ENCODE assay signal across 10 mouse cellular contexts in genomic region chr11:101896546-101897361, GRCm38 (mm10). TPM values are rescaled to one million over a fixed set of nuclear protein-coding genes. Genes with fewer than 3 reads are reported as not detected.
DNase-seq lines count a peak whose midpoint lies in the region; ATAC-seq lines count a peak whose summit lies in the region.
"Had no signal": no experiment of that assay in that cellular context is flagged by ENCODE, and none has a peak within 500 bp of the region (broad histone marks: within the 10 kb centered on the region; RNA-seq: fewer than 3 reads in every experiment).

No protein-coding gene starts in this region.

- H3K36me3 ChIP-seq in intestine, embryonic 15.5 days = no peaks in the 10 kb centered on the region
- H3K36me3 ChIP-seq in intestine, embryonic 16.5 days (ENCODE audit: control insufficient read depth, insufficient read depth, low read length) = no peaks in the 10 kb centered on the region
- no peaks in the 10 kb centered on the region for H3K36me3 ChIP-seq in heart, embryonic 16.5 days (ENCODE audit: control insufficient read depth, insufficient read depth)
- no peaks in the 10 kb centered on the region for H3K36me3 ChIP-seq in limb, embryonic 10.5 days
- H3K36me3 ChIP-seq in liver, embryonic 11.5 days (ENCODE audit: control insufficient read depth, insufficient read depth, low read length) = no peaks in the 10 kb centered on the region
- H3K36me3 ChIP-seq: limb, embryonic 13.5 days had no signal

- H3K27ac ChIP-seq in intestine, embryonic 15.5 days = no peak overlapping the region
- no peak overlapping the region for H3K27ac ChIP-seq in intestine, embryonic 16.5 days (ENCODE audit: low read length)
- H3K27ac ChIP-seq in heart, embryonic 16.5 days (ENCODE audit: low read length) = no peak overlapping the region
- H3K27ac ChIP-seq in limb, embryonic 10.5 days = peak overlapping the region; percentile 77
- no peak overlapping the region; the same call in 1 of the 2 replicates for H3K27ac ChIP-seq in liver, embryonic 11.5 days (ENCODE audit: low read depth, low read length)
- H3K27ac ChIP-seq: limb, embryonic 13.5 days had no signal

- DNase-seq in limb, embryonic 10.5 days (ENCODE audit: low spot score) = peak; percentile 66
- no peak for DNase-seq in liver, embryonic 11.5 days (ENCODE audit: low spot score)
- no peak for DNase-seq in right cerebral cortex, postnatal 4 days
- no peak for DNase-seq in gastrocnemius, postnatal 10 days
- DNase-seq: cerebellum, adult 11-12 months had no signal

- H3K9ac ChIP-seq in intestine, embryonic 15.5 days = no peak overlapping the region
- H3K9ac ChIP-seq in intestine, embryonic 16.5 days (ENCODE audit: low read depth, low read length) = no peak overlapping the region
- no peak overlapping the region for H3K9ac ChIP-seq in heart, embryonic 16.5 days (ENCODE audit: low read length)
- no peak overlapping the region for H3K9ac ChIP-seq in liver, embryonic 11.5 days (ENCODE audit: low read depth, low read length)

- no peak overlapping the region for H3K4me2 ChIP-seq in intestine, embryonic 15.5 days (replicated peaks)
- no peak overlapping the region for H3K4me2 ChIP-seq in intestine, embryonic 16.5 days (ENCODE audit: low read depth, low read length)
- H3K4me2 ChIP-seq in heart, embryonic 16.5 days (ENCODE audit: low read depth, low read length) = no peak overlapping the region
- H3K4me2 ChIP-seq in liver, embryonic 11.5 days = no peak overlapping the region
- H3K4me2 ChIP-seq: limb, embryonic 13.5 days had no signal

- no peak overlapping the region for H3K4me3 ChIP-seq in intestine, embryonic 15.5 days (replicated peaks)
- no peak overlapping the region for H3K4me3 ChIP-seq in intestine, embryonic 16.5 days (ENCODE audit: low read length)
- no peak overlapping the region for H3K4me3 ChIP-seq in heart, embryonic 16.5 days (ENCODE audit: low read length)
- peak overlapping the region; percentile 23 for H3K4me3 ChIP-seq in limb, embryonic 10.5 days
- H3K4me3 ChIP-seq in liver, embryonic 11.5 days (ENCODE audit: low read depth, low read length) = no peak overlapping the region
- H3K4me3 ChIP-seq: limb, embryonic 13.5 days had no signal

- H3K4me1 ChIP-seq in intestine, embryonic 15.5 days (replicated peaks) = peaks cover 21% of the 10 kb centered on the region
- H3K4me1 ChIP-seq in intestine, embryonic 16.5 days (ENCODE audit: control insufficient read depth, insufficient read depth, low read length) = peaks cover 21% of the 10 kb centered on the region
- H3K4me1 ChIP-seq in heart, embryonic 16.5 days (ENCODE audit: control insufficient read depth, insufficient read depth, low read length) = peaks cover 10% of the 10 kb centered on the region
- H3K4me1 ChIP-seq in limb, embryonic 10.5 days = peaks cover 87% of the 10 kb centered on the region
- peaks cover 4% of the 10 kb centered on the region; the same call in 1 of the 2 replicates for H3K4me1 ChIP-seq in liver, embryonic 11.5 days (replicated peaks; ENCODE audit: control insufficient read depth, insufficient read depth, low read length)

- WGBS in intestine, embryonic 15.5 days = 33% methylated on average over 13 of the region's 13 CpGs
- 34% methylated on average over 13 of the region's 13 CpGs for WGBS in intestine, embryonic 16.5 days
- 41% methylated on average over 13 of the region's 13 CpGs for WGBS in heart, embryonic 16.5 days
- 8% methylated on average over 13 of the region's 13 CpGs for WGBS in limb, embryonic 10.5 days
- 31% methylated on average over 13 of the region's 13 CpGs for WGBS in liver, embryonic 11.5 days

- no peaks in the 10 kb centered on the region for H3K9me3 ChIP-seq in intestine, embryonic 15.5 days
- no peaks in the 10 kb centered on the region for H3K9me3 ChIP-seq in intestine, embryonic 16.5 days (ENCODE audit: control insufficient read depth, low read length)
- H3K9me3 ChIP-seq in heart, embryonic 16.5 days (replicated peaks; ENCODE audit: control insufficient read depth, low read length) = peaks cover 2% of the 10 kb centered on the region; the same call in 1 of the 2 replicates
- H3K9me3 ChIP-seq in limb, embryonic 10.5 days (replicated peaks) = no peaks in the 10 kb centered on the region
- H3K9me3 ChIP-seq in liver, embryonic 11.5 days (ENCODE audit: control insufficient read depth, low read length) = no peaks in the 10 kb centered on the region
- H3K9me3 ChIP-seq: limb, embryonic 13.5 days had no signal

- H3K27me3 ChIP-seq in intestine, embryonic 15.5 days (replicated peaks) = peaks cover 14% of the 10 kb centered on the region; the same call in 1 of the 2 replicates
- H3K27me3 ChIP-seq in intestine, embryonic 16.5 days (replicated peaks; ENCODE audit: control insufficient read depth, insufficient read depth, low read length) = peaks cover 4% of the 10 kb centered on the region; the same call in 1 of the 2 replicates
- H3K27me3 ChIP-seq in heart, embryonic 16.5 days (ENCODE audit: control insufficient read depth, insufficient read depth, low read length) = peaks cover 5% of the 10 kb centered on the region; the same call in 1 of the 2 replicates
- H3K27me3 ChIP-seq in limb, embryonic 10.5 days (ENCODE audit: low read depth, poor library complexity, severe bottlenecking) = peaks cover 25% of the 10 kb centered on the region
- H3K27me3 ChIP-seq in liver, embryonic 11.5 days (replicated peaks; ENCODE audit: control insufficient read depth, insufficient read depth, low read length) = peaks cover 45% of the 10 kb centered on the region

- peak; percentile 39; the same call in 1 of the 2 replicates for ATAC-seq in intestine, embryonic 15.5 days
- ATAC-seq in intestine, embryonic 16.5 days = no peak; the same call in 1 of the 2 replicates
- peak; percentile 52; the same call in 1 of the 2 replicates for ATAC-seq in heart, embryonic 16.5 days (replicated peaks; ENCODE audit: extremely low read depth, insufficient read depth, low FRiP score)
- no peak for ATAC-seq in cerebellum, adult (ENCODE audit: insufficient number of reproducible peaks, low FRiP score, low TSS enrichment)
- ATAC-seq in liver, embryonic 11.5 days (replicated peaks; ENCODE audit: low FRiP score) = no peak

RNA-seq across cellular contexts. Expression of gene Meox1, which starts 2.6 kb away (rescaled TPM):
- polyA plus RNA-seq in intestine, embryonic 15.5 days (2015; fragmentation: Nextera tagmentation; extraction: Ambion mirVana) = 4.4 and 4.5 TPM in 2 replicates
- polyA plus RNA-seq in intestine, embryonic 16.5 days (2015; fragmentation: Nextera tagmentation; extraction: Ambion mirVana) = 5.0 and 5.1 TPM in 2 replicates
- 14.9 and 15.0 TPM in 2 replicates for polyA plus RNA-seq in heart, embryonic 16.5 days (2015; fragmentation: Nextera tagmentation; extraction: Ambion mirVana)
- 11.2 and 12.1 TPM in 2 replicates for polyA plus RNA-seq in limb, embryonic 10.5 days (2016; fragmentation: Nextera tagmentation; extraction: Ambion mirVana)
- polyA plus RNA-seq in liver, embryonic 11.5 days (2014; fragmentation: Nextera tagmentation; extraction: Ambion mirVana) = 2.8 and 3.6 TPM in 2 replicates
- total RNA-seq in gastrocnemius, postnatal 10 days (2021) = 10 to 100 TPM; 11.7 to 12.3 TPM

Comparison
In these comparisons a context has a peak if more than half of its experiments do, and no peak if none do; other contexts are left out.
1. ATAC-seq: peak in intestine, embryonic 15.5 days (single experiment) and heart, embryonic 16.5 days (single experiment); none in intestine, embryonic 16.5 days (single experiment), cerebellum, adult (single experiment) and liver, embryonic 11.5 days (single experiment).